Mouse (Mus musculus) Patski (cell line): Measurements from ENCODE around the gene Sctr. TPM values are rescaled to one million over a fixed set of nuclear protein-coding genes. Genes with fewer than 3 reads are reported as not detected.

Source experiments
- ATAC-seq: fragments of 100-300 bp; one replicate; pipeline ENCODE4 v1.8.0; 2021
- CTCF ChIA-PET: fragments of 350-600 bp; sonication (Branson Sonifier 250); formaldehyde crosslinking; loops from one replicate; lab custom pipeline; 2022; ENCODE audit warnings: inconsistent platforms; lab: Charles Lee
- POLR2A ChIA-PET: fragments of 350-600 bp; sonication (Branson Sonifier 250); formaldehyde crosslinking; loops from one replicate; lab custom pipeline; 2022; ENCODE audit warnings: antibody characterized with exemption, inconsistent platforms; lab: Charles Lee
- DNase-seq: peaks from one replicate; pipeline ENCODE4 v3.0.0-alpha.2; 2011; ENCODE audit warnings: low read depth, low spot score
- H3K27me3 ChIP-seq: fragments of 371-371 bp; one replicate; pipeline ENCODE4 v1.5.1; 2021
- CTCF ChIP-seq: fragments of 100-300 bp; IDR thresholded peaks from one replicate; pipeline ENCODE4 v1.5.1; 2021
- in situ Hi-C: fragments of 300-500 bp; cut with MboI; formaldehyde crosslinking; loops from 3 replicates; pipeline ENCODE4 v1.11.1; 2018; ENCODE audit warnings: low pct_unique_long_range_greater_than_20kb, mixed read lengths
- polyA plus RNA-seq: library from polyadenylated mRNA; unstranded; gene quantifications from one replicate; pipeline ENCODE4 v1.2.3, GENCODE M21; 2021

Gene Sctr
- polyA plus RNA-seq, 1 experiment from 2014 or later, result 0.04 TPM

DNA sequence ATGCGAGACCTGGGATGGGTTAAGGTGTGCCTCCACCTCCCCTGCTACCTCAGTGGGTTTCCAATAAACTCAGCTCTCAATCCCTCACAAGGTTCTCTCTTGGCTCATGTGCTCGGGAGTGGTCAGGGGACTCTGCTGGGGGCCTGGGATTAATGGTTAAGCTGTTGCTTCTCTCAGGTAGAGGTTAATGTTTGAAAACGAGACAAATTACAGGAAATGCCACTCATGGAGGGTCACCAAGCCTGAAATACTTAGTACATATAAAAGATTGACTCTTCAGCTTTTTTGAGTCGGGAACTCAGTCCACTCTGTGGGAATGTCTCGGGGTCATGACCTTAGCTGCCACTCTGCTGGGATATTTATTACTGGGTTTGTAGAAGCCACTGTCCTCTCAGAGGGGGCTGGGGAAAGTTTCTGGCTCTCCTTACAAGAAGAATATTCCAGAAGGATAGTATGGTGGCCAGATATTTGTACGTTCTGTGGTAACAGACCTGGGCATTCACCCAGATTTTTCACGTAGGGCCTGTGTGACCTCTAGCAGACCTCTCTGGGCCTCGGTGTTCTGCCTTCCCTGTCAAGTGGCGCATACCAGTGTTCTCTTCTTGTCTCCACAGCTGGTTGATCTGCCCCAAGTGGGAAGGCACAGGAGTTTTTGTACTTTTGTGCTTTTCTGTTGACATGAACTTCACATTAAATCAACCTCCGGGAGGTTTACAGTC lies 17.8 kb downstream of the Sctr start:
- peak; percentile 29 for ATAC-seq
- CTCF ChIA-PET, result interaction anchor here (1.3 to 1.6 kb wide), 3 partner anchors 8 to 73 kb away, joined by 3 to 5 read pairs (median 3); no protein-coding TSS in a partner anchor
- in situ Hi-C loops, result loop anchor here (5.0 kb wide), 1 partner anchor 123 kb away; no protein-coding TSS in a partner anchor
- TF ChIP-seq CTCF, result no peak
- no peaks in the 10 kb centered on the region for H3K27me3 ChIP-seq
- POLR2A ChIA-PET, result interaction anchor here (1.8 kb wide), 1 partner anchor 11 kb away, joined by 5 read pairs; no protein-coding TSS in a partner anchor
- DNase-seq, result peak; percentile 57

DNA sequence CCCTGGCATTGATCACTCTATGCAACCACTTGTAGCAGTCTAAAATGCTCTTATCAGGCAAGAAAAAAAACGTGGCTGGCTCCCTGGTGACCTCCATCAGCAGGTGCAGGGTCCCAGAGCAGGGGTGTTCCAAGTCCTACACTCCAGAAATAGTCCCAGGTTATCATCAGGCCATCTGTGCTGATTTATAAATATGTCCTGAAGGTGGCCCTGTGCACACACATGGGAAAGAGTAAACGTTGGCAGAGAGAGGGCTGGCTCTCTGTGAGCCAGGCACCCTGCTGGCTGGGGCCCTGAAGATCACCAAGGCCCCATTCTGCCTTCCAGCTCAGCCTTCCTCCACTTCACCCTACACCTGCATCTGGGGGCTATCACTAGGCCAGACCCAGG lies 18.4 kb downstream of the Sctr start:
- no peak for DNase-seq
- peak; percentile 29 for ATAC-seq
- ChIA-PET CTCF (interaction anchor here (1.6 kb wide), 1 partner anchor 73 kb away, joined by 3 read pairs; no protein-coding TSS in a partner anchor), POLR2A (interaction anchor here (1.8 kb wide), 1 partner anchor 12 kb away, joined by 5 read pairs; no protein-coding TSS in a partner anchor)
- in situ Hi-C loops, result loop anchor here (5.0 kb wide), 1 partner anchor 122 kb away; no protein-coding TSS in a partner anchor
- TF ChIP-seq CTCF, result no peak
- H3K27me3 ChIP-seq, result no peaks in the 10 kb centered on the region

DNA sequence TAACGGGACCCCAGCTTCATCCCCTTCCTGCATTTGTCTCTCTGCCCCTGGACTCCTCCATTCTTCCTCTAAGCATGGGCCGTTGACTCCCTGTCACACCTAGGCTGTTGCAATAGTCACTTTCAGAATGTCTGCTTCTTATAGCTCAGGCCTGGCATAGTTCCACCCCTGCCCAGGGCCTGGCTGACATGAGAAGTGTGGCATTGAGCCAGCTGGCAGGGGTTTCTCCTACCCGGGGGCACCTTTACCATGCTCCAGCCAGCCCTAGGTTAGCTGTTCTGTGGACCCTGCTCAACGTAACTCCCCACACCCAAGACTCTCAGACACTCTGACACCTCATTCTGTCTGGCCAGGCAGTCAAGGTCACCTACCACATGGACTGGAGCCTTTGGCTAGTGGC lies 21.0 kb downstream of the Sctr start:
- POLR2A ChIA-PET, result no interaction called here
- in situ Hi-C loops, result loop anchor here (5.0 kb wide), 1 partner anchor 120 kb away; no protein-coding TSS in a partner anchor
- DNase-seq, result peak; percentile 65
- H3K27me3 ChIP-seq, result no peaks in the 10 kb centered on the region
- no peak for TF ChIP-seq CTCF
- peak; percentile 29 for ATAC-seq
- CTCF ChIA-PET, result interaction anchor here (1.0 to 1.9 kb wide), 5 partner anchors 11 to 121 kb away, joined by 3 to 5 read pairs (median 4); no protein-coding TSS in a partner anchor

DNA sequence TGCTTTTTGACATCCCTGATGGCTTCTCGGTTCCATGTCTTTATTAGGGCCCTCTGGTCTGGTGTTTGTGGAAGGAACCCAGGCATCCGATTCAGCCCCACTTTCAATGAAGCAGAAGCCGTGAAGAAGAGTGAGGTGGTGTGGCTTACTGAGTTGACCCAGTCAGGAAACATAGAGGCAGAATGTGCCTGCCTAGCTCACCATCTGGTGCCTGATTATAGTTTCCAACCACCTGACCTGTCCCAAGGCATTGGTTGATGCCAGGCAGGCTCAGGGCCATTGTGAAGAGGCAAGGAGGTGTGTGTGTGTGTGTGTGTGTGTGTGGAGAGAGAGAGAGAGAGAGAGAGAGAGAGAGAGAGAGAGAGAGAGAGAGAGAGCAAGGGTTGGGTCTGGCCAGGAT lies 23.8 kb downstream of the Sctr start:
- in situ Hi-C loops, result loop anchor here (5.0 kb wide), 1 partner anchor 62 kb away; no protein-coding TSS in a partner anchor
- DNase-seq, result no peak
- no peak for TF ChIP-seq CTCF
- no peaks in the 10 kb centered on the region for H3K27me3 ChIP-seq
- no peak for ATAC-seq
- POLR2A ChIA-PET, result no interaction called here
- CTCF ChIA-PET, result interaction anchor here (0.7 to 1.3 kb wide), 3 partner anchors 10 to 417 kb away, joined by 3 read pairs; no protein-coding TSS in a partner anchor

DNA sequence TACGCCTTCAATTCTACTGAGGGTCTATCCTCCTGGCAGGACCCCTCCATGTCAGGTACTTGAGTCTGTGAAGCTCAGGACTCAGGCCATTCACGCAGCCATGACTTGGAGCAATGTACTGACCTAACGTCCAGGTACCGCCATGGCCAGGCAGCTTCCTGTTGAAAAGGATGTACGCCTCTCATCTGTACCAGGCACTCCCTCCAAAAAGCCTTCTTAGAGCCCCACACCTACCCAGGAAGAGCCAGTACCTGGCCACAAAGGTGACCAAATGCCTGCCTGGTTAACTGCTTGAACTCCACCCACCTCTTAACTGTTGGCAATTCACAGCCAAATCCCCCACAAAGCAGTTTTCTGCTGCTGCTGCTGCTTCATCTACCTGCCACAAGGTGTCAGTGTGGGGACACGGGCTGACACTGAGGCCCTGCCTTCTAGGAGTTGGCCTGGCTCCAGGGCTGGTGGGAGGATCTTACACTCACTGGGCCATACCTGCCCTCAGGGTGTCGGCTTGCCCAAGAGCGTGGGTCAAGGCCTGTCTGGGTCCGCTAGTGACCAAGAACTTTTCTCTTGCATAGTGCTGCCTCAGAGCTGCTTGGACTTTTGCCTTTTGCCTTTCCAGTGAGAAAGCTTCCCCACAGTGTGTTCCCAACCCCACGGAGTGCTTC lies 26.2 kb downstream of the Sctr start:
- CTCF ChIA-PET, result interaction anchor here (0.7 to 3.9 kb wide), 15 partner anchors 9 to 128 kb away, joined by 3 to 27 read pairs (median 3); no protein-coding TSS in a partner anchor
- DNase-seq, result peak; percentile 60
- ATAC-seq, result peak; percentile 74
- POLR2A ChIA-PET, result interaction anchor here (1.7 kb wide), 1 partner anchor 55 kb away, joined by 5 read pairs; no protein-coding TSS in a partner anchor
- TF ChIP-seq CTCF, result peak; percentile 97
- in situ Hi-C loops, result loop anchor here (5.0 kb wide), 1 partner anchor 59 kb away; no protein-coding TSS in a partner anchor
- H3K27me3 ChIP-seq, result no peaks in the 10 kb centered on the region

DNA sequence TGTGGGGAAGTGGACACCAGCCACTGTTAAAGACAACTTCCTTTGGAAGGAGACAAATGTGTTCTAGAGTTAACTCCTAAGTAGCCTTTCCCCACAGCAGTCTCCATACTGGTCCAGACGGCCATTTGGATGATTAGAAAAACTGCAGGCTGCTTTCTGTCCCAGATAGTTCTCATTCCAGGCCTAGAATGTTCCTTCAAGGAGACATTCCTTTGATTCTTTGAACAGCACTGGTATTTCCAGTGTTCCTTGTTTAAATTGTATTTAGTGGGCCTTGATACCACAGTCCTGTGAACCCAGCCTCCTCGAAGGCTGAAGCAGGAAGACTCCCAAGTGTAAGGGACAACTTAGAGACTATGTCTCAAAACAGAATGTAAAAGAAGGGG lies 26.8 kb downstream of the Sctr start:
- ChIA-PET CTCF (interaction anchor here (0.7 to 3.9 kb wide), 10 partner anchors 28 to 127 kb away, joined by 3 to 27 read pairs (median 4); no protein-coding TSS in a partner anchor), POLR2A (interaction anchor here (1.7 kb wide), 1 partner anchor 55 kb away, joined by 5 read pairs; no protein-coding TSS in a partner anchor)
- DNase-seq (no peak), ATAC-seq (no peak)
- in situ Hi-C loops, result loop anchor here (5.0 kb wide), 1 partner anchor 59 kb away; no protein-coding TSS in a partner anchor
- TF ChIP-seq CTCF, result no peak
- H3K27me3 ChIP-seq, result no peaks in the 10 kb centered on the region

DNA sequence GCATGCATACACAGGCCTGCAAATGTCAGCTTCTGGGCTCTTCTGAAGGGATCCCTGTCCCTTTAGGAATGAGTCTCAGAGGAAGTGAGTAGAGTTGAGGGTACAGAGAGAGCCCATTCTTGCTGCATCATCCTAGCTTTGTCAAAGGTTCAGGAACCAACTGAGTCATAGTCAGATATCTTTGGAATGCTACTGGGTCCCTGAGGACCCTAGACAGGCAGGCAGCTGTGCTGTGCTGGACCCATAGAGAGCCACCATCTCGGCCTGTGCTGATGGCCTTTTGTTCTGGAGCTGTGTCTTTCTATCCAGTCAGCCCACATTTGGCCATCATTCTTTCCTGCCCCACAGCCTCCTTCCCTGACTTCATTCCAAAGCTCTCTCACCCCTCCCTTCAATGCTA lies 28.1 kb downstream of the Sctr start:
- no peaks in the 10 kb centered on the region for H3K27me3 ChIP-seq
- CTCF ChIA-PET, result interaction anchor here (1.1 to 3.9 kb wide), 3 partner anchors 9 to 59 kb away, joined by 3 to 20 read pairs (median 5); no protein-coding TSS in a partner anchor
- POLR2A ChIA-PET, result no interaction called here
- ATAC-seq (no peak), DNase-seq (no peak)
- no peak for TF ChIP-seq CTCF
- in situ Hi-C loops, result loop anchor here (5.0 kb wide), 1 partner anchor 58 kb away; no protein-coding TSS in a partner anchor

DNA sequence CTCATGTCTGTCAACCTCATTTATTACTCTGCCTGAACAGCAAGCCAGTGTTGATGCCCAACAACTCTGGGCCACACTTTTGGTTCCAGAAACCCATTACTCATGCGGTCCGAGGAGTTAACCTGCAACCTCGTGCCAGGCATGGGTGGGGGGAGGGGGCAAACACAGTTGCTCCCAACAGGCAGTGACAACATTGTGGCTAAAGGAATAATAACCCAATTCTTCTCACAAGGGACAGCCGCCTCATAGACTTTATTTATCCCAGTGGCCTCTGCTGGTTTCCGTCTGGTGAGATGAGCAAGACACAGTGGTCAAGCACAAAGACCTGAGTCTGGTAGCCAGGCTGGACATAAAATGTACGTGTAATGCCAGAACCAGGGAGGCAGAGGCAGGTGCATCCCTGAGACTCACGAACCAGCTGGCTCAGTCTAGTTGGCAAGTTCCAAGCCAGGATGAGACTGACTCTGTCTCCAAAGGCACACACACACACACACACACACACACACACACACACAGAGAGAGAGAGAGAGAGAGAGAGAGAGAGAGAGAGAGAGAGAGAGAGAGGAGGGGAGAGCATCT lies 28.9 kb downstream of the Sctr start:
- in situ Hi-C loops, result no loop called here
- ATAC-seq, result no peak
- POLR2A ChIA-PET, result no interaction called here
- H3K27me3 ChIP-seq, result no peaks in the 10 kb centered on the region
- CTCF ChIA-PET, result interaction anchor here (1.1 to 3.9 kb wide), 3 partner anchors 8 to 58 kb away, joined by 3 to 20 read pairs (median 5); no protein-coding TSS in a partner anchor
- no peak for TF ChIP-seq CTCF
- no peak for DNase-seq

DNA sequence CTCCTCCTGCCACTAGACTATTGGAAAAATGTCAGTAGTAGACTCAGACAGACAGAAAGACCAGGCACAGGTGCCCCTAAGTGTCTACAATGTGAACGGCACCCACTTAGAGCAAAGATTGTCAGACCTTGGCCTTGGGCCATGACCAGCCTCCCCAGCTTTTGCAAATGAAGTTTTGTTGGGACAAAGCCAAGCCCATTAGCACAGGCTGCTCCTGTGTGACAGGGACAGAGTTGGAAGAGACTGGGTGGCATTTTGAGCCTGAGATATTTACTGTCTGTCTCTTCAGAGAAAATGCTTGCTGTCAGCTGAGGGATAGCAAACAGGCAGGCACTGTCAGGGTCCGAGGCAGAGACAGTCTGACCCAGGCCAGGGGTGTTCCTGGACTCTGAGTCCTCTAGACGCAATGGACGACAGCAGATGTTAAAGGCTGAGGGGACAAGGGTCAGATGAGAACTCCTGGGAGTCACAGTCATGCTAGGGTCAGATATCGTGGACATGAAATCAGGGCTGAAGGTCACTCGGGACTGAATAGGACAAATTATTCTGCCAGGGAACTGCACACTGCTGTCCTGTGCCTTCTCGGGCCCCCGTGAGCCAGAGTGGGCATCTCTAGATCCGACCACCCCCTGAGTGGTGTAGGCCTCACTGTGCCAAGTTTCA lies 30.5 kb downstream of the Sctr start:
- DNase-seq, result no peak
- ChIA-PET POLR2A (no interaction called here), CTCF (no interaction called here)
- TF ChIP-seq CTCF, result no peak
- no peaks in the 10 kb centered on the region for H3K27me3 ChIP-seq
- in situ Hi-C loops, result no loop called here
- no peak for ATAC-seq
